Mouse (Mus musculus) myocyte (in vitro differentiated cells): Measurements from ENCODE around the gene Dlg1.

ENCODE experiments used
- E2F4 ChIP-seq: IDR thresholded peaks from one replicate; pipeline ENCODE4 v1.6.1; 2011; ENCODE audit warnings: mild to moderate bottlenecking, control low read depth, moderate library complexity; ENCODE audit not compliant: insufficient read depth
- MYOD1 ChIP-seq, 3 experiments: IDR thresholded peaks; one replicate each; pipeline ENCODE4 v1.6.1; 2011; ENCODE audit warnings: control low read depth in 2 of 3, low read depth in 2 of 3, mild to moderate bottlenecking in 2 of 3, moderate library complexity in 1 of 3; ENCODE audit not compliant: insufficient read length in 2 of 3, control insufficient read depth in 1 of 3
- MYOG ChIP-seq, 3 experiments: IDR thresholded peaks; one replicate each; pipeline ENCODE4 v1.6.1; 2011; ENCODE audit warnings: control low read depth in 2 of 3, low read depth in 2 of 3, mild to moderate bottlenecking in 2 of 3; ENCODE audit not compliant: insufficient read length in 2 of 3, control insufficient read depth in 1 of 3, insufficient read depth in 1 of 3
- POLR2A ChIP-seq: IDR thresholded peaks from one replicate; pipeline ENCODE4 v1.6.1; 2011; ENCODE audit warnings: low read depth, mild to moderate bottlenecking, control low read depth, moderate library complexity; ENCODE audit not compliant: insufficient read length
- POLR2AphosphoS2 ChIP-seq: IDR thresholded peaks from one replicate; pipeline ENCODE4 v1.6.1; 2011; ENCODE audit warnings: low read depth, control low read depth; ENCODE audit not compliant: insufficient read length
- TCF12 ChIP-seq: IDR thresholded peaks from one replicate; pipeline ENCODE4 v1.6.1; 2011; ENCODE audit warnings: mild to moderate bottlenecking, control low read depth; ENCODE audit not compliant: poor library complexity, insufficient read depth, severe bottlenecking
- TCF3 ChIP-seq: IDR thresholded peaks from one replicate; pipeline ENCODE4 v1.6.1; 2011; ENCODE audit warnings: low read depth, control low read depth; ENCODE audit not compliant: insufficient read length
- USF1 ChIP-seq: IDR thresholded peaks from one replicate; pipeline ENCODE4 v1.6.1; 2011; ENCODE audit warnings: low read depth, mild to moderate bottlenecking, control low read depth, moderate library complexity

DNA sequence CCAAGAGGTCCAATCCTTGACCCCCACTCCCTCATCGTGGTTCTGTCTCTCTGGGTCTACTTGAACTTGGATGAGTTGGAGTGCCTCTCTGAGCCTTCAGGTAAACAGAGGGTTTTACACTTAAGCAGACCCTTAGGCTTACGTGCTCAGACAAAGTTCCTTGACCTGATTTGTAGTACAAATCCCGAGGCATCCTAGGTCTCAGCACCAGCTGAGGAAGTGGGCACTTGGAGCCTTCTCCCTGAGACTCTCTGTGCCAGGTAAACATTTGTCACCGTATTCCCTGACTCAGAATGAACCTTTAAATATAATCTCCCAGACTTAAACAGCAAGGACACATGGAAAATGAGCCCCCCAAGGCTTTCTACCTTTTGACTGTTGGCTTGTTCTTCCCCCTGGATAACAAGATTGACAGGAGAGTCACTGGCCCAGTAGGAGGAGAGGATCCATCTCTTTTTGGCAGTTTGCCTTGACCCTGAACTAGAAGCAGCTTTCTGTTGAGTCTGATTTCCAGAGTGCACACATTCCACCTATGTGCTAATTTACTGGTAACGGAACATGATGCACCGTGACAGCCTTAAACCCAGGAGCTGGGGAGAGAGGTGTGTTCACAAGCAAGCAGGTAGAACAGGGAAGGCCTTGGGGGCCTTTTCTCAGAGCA, 43.4 kb upstream of the Dlg1 start:
- TF ChIP-seq POLR2AphosphoS2, result no peak
- TF ChIP-seq MYOD1 (IDR thresholded peaks at IDR 0.05; ENCODE audit: control insufficient read depth in 1 of 3, insufficient read length in 2 of 3, low read depth in 2 of 3), result no peak
- no peak for TF ChIP-seq TCF3
- TF ChIP-seq E2F4, result no peak
- TF ChIP-seq TCF12, result no peak
- no peak for TF ChIP-seq MYOG (IDR thresholded peaks at IDR 0.05; ENCODE audit: control insufficient read depth in 1 of 3, insufficient read depth in 1 of 3, insufficient read length in 2 of 3, low read depth in 2 of 3)
- no peak for TF ChIP-seq POLR2A
- TF ChIP-seq USF1, result no peak
